Mouse (Mus musculus): ENCODE data around the gene Grm4. TPM values are rescaled to one million over a fixed set of nuclear protein-coding genes. Genes with fewer than 3 reads are reported as not detected.
A peak's percentile ranks its signal among the peaks of the same experiment; 100 is the strongest.
"Not testable (repeated sequence)": the region's sequence is repeated elsewhere in the genome, so short reads cannot be mapped to it uniquely, and the experiment has no call there.

Grm4 gene
- polyA plus RNA-seq, 1 experiment from 2014 or later, result 0.29 TPM

- peak; percentile 34; the same call in 1 of the 2 replicates for ATAC-seq
- no peaks in the 10 kb centered on the region for H3K27me3 ChIP-seq (replicated peaks)
- H3K4me2 ChIP-seq (replicated peaks), result no peak overlapping the region
- H3K4me1 ChIP-seq (replicated peaks), result peaks cover 11% of the 10 kb centered on the region
- no peaks in the 10 kb centered on the region for H3K36me3 ChIP-seq
- 39% methylated on average over 17 of the region's 17 CpGs for WGBS
- no peak overlapping the region for H3K27ac ChIP-seq
- H3K9ac ChIP-seq, result 0 out of 2 replicates have a peak overlapping the region, but pooled peaks have one; percentile 1
- no peak overlapping the region for H3K4me3 ChIP-seq (replicated peaks)
- H3K9me3 ChIP-seq, result no peaks in the 10 kb centered on the region
Measured at GRCm38 (mm10) chr17:27385513-27386261, 135.5 kb downstream of the Grm4 start.

GRCm38 (mm10) chr17:27382916-27383315 is 138.3 kb downstream of the Grm4 start:
- Histone ChIP-seq H3K9me3 (no peaks in the 10 kb centered on the region), H3K4me2 (replicated peaks) (no peak overlapping the region), H3K27me3 (replicated peaks) (no peaks in the 10 kb centered on the region), H3K4me1 (replicated peaks) (peaks cover 11% of the 10 kb centered on the region), H3K4me3 (replicated peaks) (no peak overlapping the region), H3K27ac (no peak overlapping the region), H3K9ac (no peak overlapping the region), H3K36me3 (no peaks in the 10 kb centered on the region)
- no peak for ATAC-seq
- WGBS, result 67% methylated on average over 11 of the region's 11 CpGs

GRCm38 (mm10) chr17:27380911-27381459 is 140.2 kb downstream of the Grm4 start:
- not testable (repeated sequence) for H3K4me3 ChIP-seq (replicated peaks); H3K9me3 ChIP-seq; H3K27ac ChIP-seq; H3K4me1 ChIP-seq (replicated peaks); H3K4me2 ChIP-seq (replicated peaks); H3K27me3 ChIP-seq (replicated peaks); H3K36me3 ChIP-seq; H3K9ac ChIP-seq
- peak; percentile 74 for ATAC-seq
- WGBS, result 50% methylated on average over 9 of the region's 9 CpGs

- H3K4me2 ChIP-seq (replicated peaks), result no peak overlapping the region
- no peak overlapping the region for H3K27ac ChIP-seq
- H3K27me3 ChIP-seq (replicated peaks), result no peaks in the 10 kb centered on the region
- WGBS, result 24% methylated on average over 3 of the region's 3 CpGs
- H3K4me3 ChIP-seq (replicated peaks), result no peak overlapping the region
- ATAC-seq, result no peak
- no peaks in the 10 kb centered on the region for H3K36me3 ChIP-seq
- H3K4me1 ChIP-seq (replicated peaks), result no peaks in the 10 kb centered on the region
- no peak overlapping the region for H3K9ac ChIP-seq
- no peaks in the 10 kb centered on the region; the same call in 1 of the 2 replicates for H3K9me3 ChIP-seq
Measured at GRCm38 (mm10) chr17:27378977-27379376, 142.2 kb downstream of the Grm4 start.

GRCm38 (mm10) chr17:27377151-27377550 is 144.1 kb downstream of the Grm4 start:
- H3K27me3 ChIP-seq (replicated peaks), result no peaks in the 10 kb centered on the region
- no peaks in the 10 kb centered on the region; the same call in 1 of the 2 replicates for H3K9me3 ChIP-seq
- H3K36me3 ChIP-seq, result no peaks in the 10 kb centered on the region
- ATAC-seq, result no peak
- 94% methylated on average over 1 of the region's 1 CpGs for WGBS
- no peak overlapping the region for H3K9ac ChIP-seq
- H3K27ac ChIP-seq, result no peak overlapping the region
- no peaks in the 10 kb centered on the region for H3K4me1 ChIP-seq (replicated peaks)
- H3K4me3 ChIP-seq (replicated peaks), result no peak overlapping the region
- H3K4me2 ChIP-seq (replicated peaks), result no peak overlapping the region

- Histone ChIP-seq H3K27me3 (replicated peaks) (no peaks in the 10 kb centered on the region), H3K9ac (no peak overlapping the region), H3K9me3 (no peaks in the 10 kb centered on the region; the same call in 1 of the 2 replicates), H3K27ac (no peak overlapping the region), H3K4me2 (replicated peaks) (no peak overlapping the region), H3K36me3 (no peaks in the 10 kb centered on the region), H3K4me3 (replicated peaks) (no peak overlapping the region), H3K4me1 (replicated peaks) (0 out of 2 replicates have a peak, but pooled peaks cover 2% of the 10 kb centered on the region)
- 74% methylated on average over 5 of the region's 5 CpGs for WGBS
- ATAC-seq, result no peak
Measured at GRCm38 (mm10) chr17:27375551-27375950, 145.7 kb downstream of the Grm4 start.

Other genes starting within 250 kb of the Grm4 start
- gene Hmga1, start 35.1 kb upstream of the Grm4 start, polyA plus RNA-seq (2015; fragmentation: Nextera tagmentation; extraction: Ambion mirVana), result 298 and 307 TPM in 2 replicates
- gene AI413582, start 44.4 kb upstream of the Grm4 start, polyA plus RNA-seq (2015; fragmentation: Nextera tagmentation; extraction: Ambion mirVana), result 29.7 and 38.2 TPM in 2 replicates
- gene Nudt3, start 102.1 kb upstream of the Grm4 start, polyA plus RNA-seq (2015; fragmentation: Nextera tagmentation; extraction: Ambion mirVana), result 71.2 and 71.7 TPM in 2 replicates
- gene RPS10-NUDT3, start 113.8 kb upstream of the Grm4 start, polyA plus RNA-seq (2015; fragmentation: Nextera tagmentation; extraction: Ambion mirVana), result not detected in 2 replicates
- gene Rps10, start 115.3 kb upstream of the Grm4 start, polyA plus RNA-seq (2015; fragmentation: Nextera tagmentation; extraction: Ambion mirVana), result 973 and 1,022 TPM in 2 replicates
- 2.6 and 2.7 TPM in 2 replicates for gene Pacsin1, start 134.1 kb upstream of the Grm4 start, polyA plus RNA-seq (2015; fragmentation: Nextera tagmentation; extraction: Ambion mirVana)
- 14.1 and 17.1 TPM in 2 replicates for gene Spdef, start 207.6 kb upstream of the Grm4 start, polyA plus RNA-seq (2015; fragmentation: Nextera tagmentation; extraction: Ambion mirVana)

Measured in intestine, embryonic 15.5 days (tissue).